Mouse (Mus musculus) CD8-positive naive resting alpha-beta T cell, adult 2 months (primary cell): Measurements from ENCODE around the gene Kirrel3.

ENCODE experiments used
- DNase-seq, 2 experiments: peaks; one replicate each; pipeline ENCODE4 v3.0.0; 2022; ENCODE audit warnings: low read depth in 2 of 2, low spot score in 2 of 2

Gene Kirrel3

GRCm38 (mm10) chr9:34882211-34882610 is 396.5 kb downstream of the Kirrel3 start:
- DNase-seq, result no peak

GRCm38 (mm10) chr9:34883122-34883521 is 397.4 kb downstream of the Kirrel3 start:
- no peak for DNase-seq

- DNase-seq, result no peak
Measured at GRCm38 (mm10) chr9:34884325-34884724, 398.6 kb downstream of the Kirrel3 start.

- no peak for DNase-seq
Measured at GRCm38 (mm10) chr9:34884942-34885341, 399.2 kb downstream of the Kirrel3 start.

- DNase-seq, result no peak
Measured at GRCm38 (mm10) chr9:34886746-34887145, 401.1 kb downstream of the Kirrel3 start.

GRCm38 (mm10) chr9:34887196-34887595 is 401.5 kb downstream of the Kirrel3 start:
- no peak for DNase-seq

- DNase-seq, result no peak
Measured at GRCm38 (mm10) chr9:34888298-34888697, 402.6 kb downstream of the Kirrel3 start.

- no peak for DNase-seq
Measured at GRCm38 (mm10) chr9:34901216-34901615, 415.5 kb downstream of the Kirrel3 start.

- no peak for DNase-seq
Measured at GRCm38 (mm10) chr9:34901888-34902287, 416.2 kb downstream of the Kirrel3 start.

GRCm38 (mm10) chr9:34905164-34905563 is 419.5 kb downstream of the Kirrel3 start:
- no peak for DNase-seq

- DNase-seq, result no peak
Measured at GRCm38 (mm10) chr9:34908040-34908439, 422.3 kb downstream of the Kirrel3 start.

GRCm38 (mm10) chr9:34911838-34912237 is 426.1 kb downstream of the Kirrel3 start:
- no peak for DNase-seq

- no peak for DNase-seq
Measured at GRCm38 (mm10) chr9:34912273-34912972, 426.7 kb downstream of the Kirrel3 start.

- no peak for DNase-seq
Measured at GRCm38 (mm10) chr9:34912996-34913395, 427.3 kb downstream of the Kirrel3 start.

- no peak for DNase-seq
Measured at GRCm38 (mm10) chr9:34918976-34919375, 433.3 kb downstream of the Kirrel3 start.

GRCm38 (mm10) chr9:34920116-34920515 is 434.4 kb downstream of the Kirrel3 start:
- DNase-seq, result no peak

- DNase-seq, result no peak
Measured at GRCm38 (mm10) chr9:34921941-34922340, 436.2 kb downstream of the Kirrel3 start.

- DNase-seq, result no peak
Measured at GRCm38 (mm10) chr9:34922716-34923115, 437.0 kb downstream of the Kirrel3 start.

GRCm38 (mm10) chr9:34923134-34923931 is 437.6 kb downstream of the Kirrel3 start:
- no peak for DNase-seq

GRCm38 (mm10) chr9:34925616-34926015 is 439.9 kb downstream of the Kirrel3 start:
- DNase-seq, result no peak

GRCm38 (mm10) chr9:34930371-34930770 is 444.7 kb downstream of the Kirrel3 start:
- no peak for DNase-seq

- DNase-seq, result no peak
Measured at GRCm38 (mm10) chr9:34938140-34938539, 452.4 kb downstream of the Kirrel3 start.
